Mouse (Mus musculus): ENCODE data around the gene Eps8l3.

GRCm38 (mm10) chr3:107931134-107931533 is 54.1 kb downstream of the Eps8l3 start:
- TF ChIP-seq CTCF (IDR thresholded peaks at IDR 0.05; ENCODE audit: low read depth) (no peak), EP300 (optimal IDR thresholded peaks at IDR 0.05) (no peak)

All from stomach, postnatal 0 days (tissue).